Mouse (Mus musculus) cerebellum, adult 2 months (tissue): Measurements from ENCODE around the gene Rpl6.

ENCODE experiments used
- CTCF ChIP-seq: fragments of 200-500 bp; IDR thresholded peaks from 2 replicates; pipeline ENCODE4 v1.5.1; 2011; ENCODE audit warnings: low read depth, mild to moderate bottlenecking, control low read depth, low read length, moderate library complexity, borderline replicate concordance; ENCODE audit not compliant: insufficient read depth
- POLR2A ChIP-seq: fragments of 200-500 bp; IDR thresholded peaks from 2 replicates; pipeline ENCODE4 v1.6.1; 2011; ENCODE audit warnings: low read length, control low read depth, borderline replicate concordance; ENCODE audit not compliant: insufficient read depth

DNA sequence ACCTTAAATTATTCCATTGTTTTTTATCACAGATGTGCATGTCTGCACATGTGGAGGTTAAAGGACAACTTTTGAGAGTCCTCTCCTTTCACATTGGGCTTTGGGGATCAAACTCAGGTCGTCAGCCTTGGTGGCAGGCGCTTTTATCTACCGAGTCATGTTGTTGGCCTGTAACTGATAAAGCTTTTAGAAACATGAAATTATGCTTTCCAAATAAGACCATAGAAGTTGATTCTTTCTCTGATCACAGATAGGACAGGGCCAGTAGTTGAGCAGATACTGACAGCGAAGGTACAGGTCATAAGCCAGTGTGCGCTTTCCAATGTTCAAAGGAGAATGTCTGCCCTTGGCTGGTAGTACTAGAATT, 40.1 kb downstream of the Rpl6 start:
- no peak for TF ChIP-seq CTCF
- TF ChIP-seq POLR2A, result no peak
